Mouse (Mus musculus) 3134 (cell line): Measurements from ENCODE around the gene Minpp1.
A peak's percentile ranks its signal among the peaks of the same experiment; 100 is the strongest.
"Not testable (repeated sequence)": the region's sequence is repeated elsewhere in the genome, so short reads cannot be mapped to it uniquely, and the experiment has no call there.

ENCODE experiments used
- DNase-seq: peaks from one replicate; pipeline ENCODE4 v3.0.0-alpha.2; 2011; ENCODE audit warnings: low spot score; ENCODE audit not compliant: insufficient read length; ENCODE audit errors: extremely low read depth

Gene Minpp1

DNA sequence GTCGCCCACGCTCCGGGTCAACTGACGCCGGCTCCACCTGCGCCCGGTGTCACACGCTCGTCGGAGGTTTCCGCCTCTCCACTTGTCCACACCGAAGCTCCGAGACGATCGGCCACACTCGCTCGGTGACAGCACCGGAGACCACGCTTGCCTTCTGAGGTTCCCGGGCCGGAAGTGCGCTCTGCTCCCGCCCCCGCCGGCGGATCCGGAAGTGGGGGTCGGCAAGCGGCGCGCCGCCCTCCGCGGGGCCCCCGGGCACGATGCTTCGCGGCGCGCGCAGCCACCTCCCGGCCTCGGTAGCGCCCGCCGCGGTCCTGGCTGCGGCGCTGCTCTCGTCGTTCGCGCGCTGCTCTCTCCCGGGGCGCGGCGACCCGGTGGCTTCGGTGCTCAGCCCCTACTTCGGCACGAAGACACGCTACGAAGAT lies at the start of gene Minpp1:
Minpp1 (plus strand) TSS at position 89 of the 425 bp plus-strand sequence.
- peak; percentile 84 for DNase-seq

DNA sequence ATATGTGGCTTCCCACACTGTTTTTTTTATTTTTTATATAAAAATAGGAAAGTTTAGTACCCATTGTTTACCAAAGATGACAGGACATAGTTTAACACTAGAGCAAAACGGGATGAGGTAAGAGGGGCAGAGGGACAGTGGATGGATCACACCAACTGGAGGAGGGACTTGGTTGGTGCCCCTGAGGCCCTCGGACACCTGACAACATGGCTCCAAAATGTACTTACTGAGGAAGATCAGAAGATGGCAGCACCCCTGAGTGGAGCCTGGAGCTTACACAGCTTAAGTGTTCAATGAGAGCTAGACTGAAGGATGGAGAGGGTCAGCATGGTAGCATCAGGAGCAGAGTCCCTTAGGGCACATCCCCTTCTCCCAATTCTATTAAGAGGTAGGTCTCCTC lies 46.2 kb upstream of the Minpp1 start:
- DNase-seq = no peak

DNA sequence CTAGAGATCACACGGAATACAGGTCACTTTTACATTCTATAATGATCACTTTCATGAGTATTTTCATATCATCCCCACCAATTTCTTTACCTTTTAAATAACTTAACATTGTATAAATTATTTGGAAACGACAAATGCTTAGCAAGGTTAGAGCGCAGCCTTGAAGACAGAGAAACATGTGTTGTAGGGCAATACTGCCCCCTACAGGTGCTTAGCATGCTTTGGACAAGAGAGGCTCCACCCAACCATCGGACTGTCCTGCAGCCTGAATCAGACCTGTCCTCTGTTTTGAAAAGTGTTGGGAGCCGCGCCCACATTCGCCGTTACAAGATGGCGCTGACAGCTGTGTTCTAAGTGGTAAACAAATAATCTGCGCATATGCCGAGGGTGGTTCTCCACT lies 44.0 kb upstream of the Minpp1 start:
- DNase-seq = no peak

DNA sequence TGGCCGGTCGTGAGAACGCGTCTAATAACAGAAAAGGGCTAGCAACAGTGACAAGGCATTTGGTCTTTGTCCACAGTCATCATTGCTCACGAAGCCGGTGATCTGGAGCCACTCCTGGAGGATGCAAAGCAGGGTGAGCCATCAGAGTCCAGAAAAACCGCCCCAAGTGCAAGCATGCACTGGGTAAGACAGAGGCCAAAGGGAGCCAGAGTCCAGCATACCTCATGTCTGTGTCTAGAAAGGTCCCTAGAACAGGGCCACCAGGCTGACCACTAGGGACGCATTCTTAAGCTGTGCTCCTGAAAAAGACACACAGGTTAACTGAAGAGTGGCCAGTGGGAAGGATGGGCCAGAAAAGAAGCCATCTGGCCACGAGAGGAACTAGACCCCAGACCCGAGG lies 36.6 kb upstream of the Minpp1 start:
- no peak for DNase-seq

DNA sequence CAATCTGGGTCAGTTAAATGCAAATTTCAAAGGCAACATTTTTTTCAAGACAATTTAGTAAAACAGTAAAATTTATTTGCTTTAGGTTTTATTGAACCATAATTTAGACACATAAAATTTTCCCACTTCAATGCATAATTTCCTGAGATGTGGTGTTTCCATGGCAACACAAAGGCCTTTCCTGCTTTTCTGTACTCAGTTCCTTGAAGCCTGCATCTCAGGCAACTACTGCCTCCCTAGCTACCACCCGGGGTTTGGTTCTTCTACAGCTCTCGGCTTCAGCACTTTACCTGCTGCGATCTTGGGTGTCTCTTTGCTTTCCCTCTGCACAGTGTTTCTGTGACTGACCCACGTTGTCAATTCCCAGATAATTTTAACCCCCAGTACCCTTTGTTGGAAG lies 33.3 kb upstream of the Minpp1 start:
- no peak for DNase-seq

DNA sequence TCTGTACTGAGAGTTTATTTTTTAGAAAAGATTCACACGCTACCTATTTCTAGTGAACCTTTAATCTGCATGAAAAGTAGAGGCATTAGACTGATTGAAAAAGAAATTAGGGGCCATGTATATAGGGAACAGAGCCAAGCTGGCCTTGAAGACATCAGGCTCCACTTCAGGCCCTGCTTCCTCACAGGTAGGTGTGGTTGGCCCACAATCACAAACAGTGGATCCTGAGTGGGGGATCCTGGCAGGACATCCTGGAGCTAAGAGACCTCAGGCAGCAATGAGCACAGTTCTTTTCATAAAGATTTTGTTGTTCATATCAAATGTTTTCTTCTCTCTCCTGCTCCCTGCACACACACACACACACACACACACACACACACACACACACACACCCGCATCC lies 28.8 kb upstream of the Minpp1 start:
- no peak for DNase-seq

DNA sequence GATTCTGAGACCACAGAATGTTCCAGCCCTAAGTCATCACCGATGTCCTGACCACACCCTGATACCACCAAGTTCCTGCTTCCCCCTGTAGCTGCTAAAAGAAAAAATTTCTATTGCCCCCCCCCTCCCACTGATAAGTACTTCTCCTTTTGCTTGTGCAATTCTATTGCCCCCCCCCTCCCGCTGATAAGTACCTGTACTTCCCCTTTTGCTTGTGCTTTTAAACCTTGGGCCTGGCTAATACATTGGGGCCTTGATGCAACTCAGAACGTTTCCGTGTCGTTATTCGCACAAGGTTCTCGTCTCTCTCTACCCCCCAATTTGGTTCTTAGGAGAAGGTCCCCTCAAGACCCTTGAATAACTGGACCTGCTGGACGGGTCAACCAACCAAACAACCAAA lies 27.9 kb upstream of the Minpp1 start:
- DNase-seq = not testable (repeated sequence)

DNA sequence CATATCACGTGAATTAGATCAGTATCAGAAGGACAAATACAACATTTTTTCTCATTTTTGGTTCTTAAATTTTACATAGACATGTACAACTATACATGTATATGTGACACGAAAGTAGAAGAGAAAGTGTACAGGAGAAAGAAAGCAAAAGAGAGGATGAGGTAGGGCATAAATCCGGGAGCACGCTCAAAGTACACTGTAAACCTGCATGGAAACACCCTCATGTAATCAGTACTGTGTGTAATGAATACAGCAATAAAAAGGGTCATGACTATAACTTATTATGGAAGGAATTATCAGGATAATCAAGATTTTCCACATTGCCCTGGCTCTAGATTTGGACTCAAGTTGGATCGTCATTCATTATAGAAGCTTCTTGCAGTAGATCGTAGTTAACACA lies 22.5 kb upstream of the Minpp1 start:
- DNase-seq = no peak

DNA sequence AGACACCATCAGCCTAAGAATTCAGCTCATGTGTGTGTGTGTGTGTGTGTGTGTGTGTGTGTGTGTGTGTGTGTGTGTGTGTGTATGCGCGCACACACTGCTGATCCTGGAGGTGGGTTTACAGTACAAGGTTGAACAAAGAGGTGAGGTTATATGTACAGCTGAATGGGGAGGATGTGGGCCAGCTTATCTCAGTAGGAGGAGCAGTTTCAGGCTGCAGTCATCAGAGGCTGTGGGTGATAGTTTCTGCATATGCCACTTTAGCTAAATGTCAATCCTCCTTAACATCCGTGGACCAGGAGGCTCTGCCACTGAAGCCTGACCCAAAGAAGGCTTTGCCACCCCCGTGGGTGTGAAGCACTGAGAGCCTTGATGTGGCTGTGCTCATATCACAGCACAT lies 20.3 kb upstream of the Minpp1 start:
- no peak for DNase-seq

DNA sequence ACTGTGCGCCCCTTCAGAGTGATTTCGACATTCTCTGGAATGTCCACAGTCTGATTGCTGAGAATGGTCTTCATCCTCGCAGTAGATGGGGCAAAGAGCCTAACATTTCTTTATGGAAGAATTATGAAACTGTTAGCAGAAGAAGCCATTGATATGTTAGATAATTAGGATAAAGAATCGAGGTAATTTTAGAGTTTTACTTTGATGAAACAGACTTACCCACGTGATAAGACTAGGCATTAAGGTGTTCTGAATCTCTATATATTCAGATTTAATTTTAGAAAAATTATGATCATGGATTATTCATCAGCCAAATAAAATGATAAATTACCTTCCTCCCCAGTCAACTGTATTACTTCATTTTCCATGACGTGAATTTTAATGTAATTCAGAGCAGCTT lies 19.1 kb upstream of the Minpp1 start, which contains the start of gene Rpl9-ps6:
Rpl9-ps6 (minus strand) TSS at position 101 of the 400 bp plus-strand sequence.
- no peak for DNase-seq

DNA sequence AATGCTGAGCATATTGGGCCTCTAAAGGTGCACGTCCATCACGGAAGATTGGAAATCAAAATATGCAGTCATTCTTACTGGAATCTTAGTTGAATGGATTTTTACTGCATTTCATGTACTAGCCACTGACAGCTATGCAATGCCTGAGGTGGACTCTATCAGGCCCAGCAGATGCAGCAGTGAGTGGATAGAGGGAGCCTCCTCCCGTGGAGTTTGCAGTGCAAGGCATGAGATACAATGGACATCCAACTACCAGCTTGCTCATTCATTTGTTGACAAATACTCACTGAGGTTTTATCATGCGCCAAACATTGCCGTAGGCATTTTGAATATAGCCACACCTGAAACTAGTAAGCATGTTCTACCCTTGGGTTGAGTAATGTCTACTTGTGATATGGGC lies 18.2 kb upstream of the Minpp1 start:
- DNase-seq = no peak

DNA sequence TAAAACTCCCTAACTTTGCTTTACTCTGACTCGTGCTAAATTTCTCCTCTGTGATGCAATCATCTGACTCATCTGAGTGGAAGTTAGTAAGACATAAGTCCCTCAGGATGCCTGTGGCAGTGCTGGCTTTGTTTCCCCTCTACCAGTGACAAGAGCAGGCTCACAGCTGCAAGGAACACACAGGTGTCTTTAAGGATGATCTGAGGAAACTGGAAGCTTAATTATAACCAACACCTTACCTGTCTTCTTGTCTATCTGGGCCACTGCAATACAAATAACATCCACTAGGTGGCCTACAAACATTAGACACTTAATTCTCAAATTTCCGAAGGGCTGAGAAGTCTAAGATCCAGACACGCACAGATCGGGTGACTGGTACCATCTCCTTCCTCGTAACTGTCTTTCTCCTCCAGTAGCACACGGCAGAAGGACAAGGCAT lies 15.5 kb upstream of the Minpp1 start:
- peak; percentile 74 for DNase-seq

DNA sequence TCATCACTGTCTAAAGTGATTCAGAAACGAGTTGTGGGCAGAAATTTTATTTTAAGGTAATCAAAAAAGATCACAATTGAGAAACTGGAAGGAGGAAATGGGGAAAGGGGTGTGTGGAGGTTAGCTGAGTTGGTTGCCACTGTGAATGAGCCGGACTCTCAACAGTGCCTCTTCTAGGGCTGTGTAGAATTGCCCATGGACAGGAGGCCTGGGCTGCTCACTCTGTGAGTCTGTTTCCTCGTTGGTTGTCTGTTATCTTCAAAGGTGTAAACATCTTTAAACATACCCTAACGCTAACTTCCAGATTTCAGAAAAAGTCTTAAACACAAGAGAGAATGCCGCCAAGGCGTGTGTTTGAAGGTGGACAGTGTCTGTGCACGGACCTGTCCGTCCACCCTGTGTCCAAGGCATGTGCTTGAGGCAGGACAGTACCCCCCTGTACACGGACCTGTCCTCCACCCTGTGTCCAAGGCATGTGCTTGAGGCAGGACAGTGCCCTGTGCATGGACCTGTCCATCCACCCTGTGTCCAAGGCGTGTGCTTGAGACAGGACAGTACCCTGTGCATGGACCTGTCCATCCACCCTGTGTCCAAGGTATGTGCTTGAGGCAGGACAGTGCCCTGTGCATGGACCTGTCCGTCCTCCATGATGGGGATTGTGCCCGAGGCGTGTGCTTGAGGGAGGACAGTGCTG lies 14.9 kb upstream of the Minpp1 start:
- DNase-seq = no peak

DNA sequence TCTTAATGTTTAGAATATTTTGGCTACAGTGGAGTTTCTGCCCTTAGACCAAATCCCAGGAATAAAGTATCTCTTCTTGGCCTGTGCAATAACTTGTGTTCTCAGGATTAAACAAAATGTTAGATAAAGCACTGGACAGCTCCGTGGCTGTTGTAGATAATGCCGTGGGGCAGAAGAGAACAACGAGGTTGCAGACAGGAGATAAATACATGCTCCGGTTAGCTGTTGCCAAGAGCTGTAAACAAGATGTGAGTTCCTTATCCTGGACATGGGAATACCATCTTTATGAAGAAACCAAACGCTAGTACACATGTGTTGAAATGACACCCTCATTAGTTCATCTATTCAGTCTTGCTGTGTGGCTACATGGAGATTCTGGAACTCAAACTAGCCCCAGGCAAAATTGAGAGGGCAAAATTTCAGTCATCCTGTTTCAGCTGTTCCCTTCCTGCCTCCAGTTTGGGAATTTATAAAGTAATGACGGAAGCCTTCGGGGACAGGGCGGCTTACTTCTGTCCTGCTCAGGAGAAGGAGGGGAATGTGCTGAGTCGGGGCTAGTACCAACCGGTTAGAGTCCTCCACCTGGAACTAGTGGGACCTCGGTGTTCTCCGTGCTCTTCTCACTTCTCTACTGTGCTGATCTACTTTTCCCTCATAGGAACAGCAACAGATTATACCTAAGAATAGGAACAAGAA lies 9.4 kb upstream of the Minpp1 start:
- DNase-seq = no peak

DNA sequence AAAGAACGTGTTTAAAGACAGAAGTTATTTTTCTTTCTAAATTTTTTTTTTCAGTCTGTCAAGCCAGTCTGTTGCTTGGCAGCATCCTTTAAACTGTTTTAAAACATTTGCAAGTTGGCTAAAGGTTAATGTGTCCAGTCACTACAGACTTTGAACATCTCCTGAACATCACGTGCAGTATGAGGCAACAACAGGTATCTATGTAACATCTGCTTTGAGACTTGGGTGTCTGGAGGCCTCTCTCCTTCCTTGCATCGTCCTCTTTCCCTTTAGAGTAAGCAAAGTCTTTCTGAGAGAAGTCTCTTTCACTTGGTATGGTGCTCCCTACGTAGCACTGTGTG lies 8.9 kb upstream of the Minpp1 start:
- no peak for DNase-seq

DNA sequence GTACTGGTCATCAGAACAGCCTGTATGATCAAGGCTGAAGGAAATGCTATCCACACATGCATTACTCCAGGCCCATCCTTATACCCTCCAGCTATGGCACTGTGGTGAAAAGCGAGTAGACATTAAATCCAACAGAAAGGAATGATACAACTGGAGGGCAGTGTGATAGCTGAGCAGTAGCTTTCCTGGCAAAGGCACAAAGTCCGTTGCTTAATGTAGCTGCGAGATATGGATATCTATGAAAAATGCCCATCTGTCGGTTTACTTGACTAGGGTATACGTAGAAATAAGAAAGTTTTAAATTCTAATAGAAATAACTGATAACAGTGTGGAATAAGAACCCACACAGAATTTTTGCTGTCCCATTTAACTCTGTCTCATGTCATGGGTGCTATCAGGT lies 5.3 kb upstream of the Minpp1 start:
- no peak for DNase-seq

DNA sequence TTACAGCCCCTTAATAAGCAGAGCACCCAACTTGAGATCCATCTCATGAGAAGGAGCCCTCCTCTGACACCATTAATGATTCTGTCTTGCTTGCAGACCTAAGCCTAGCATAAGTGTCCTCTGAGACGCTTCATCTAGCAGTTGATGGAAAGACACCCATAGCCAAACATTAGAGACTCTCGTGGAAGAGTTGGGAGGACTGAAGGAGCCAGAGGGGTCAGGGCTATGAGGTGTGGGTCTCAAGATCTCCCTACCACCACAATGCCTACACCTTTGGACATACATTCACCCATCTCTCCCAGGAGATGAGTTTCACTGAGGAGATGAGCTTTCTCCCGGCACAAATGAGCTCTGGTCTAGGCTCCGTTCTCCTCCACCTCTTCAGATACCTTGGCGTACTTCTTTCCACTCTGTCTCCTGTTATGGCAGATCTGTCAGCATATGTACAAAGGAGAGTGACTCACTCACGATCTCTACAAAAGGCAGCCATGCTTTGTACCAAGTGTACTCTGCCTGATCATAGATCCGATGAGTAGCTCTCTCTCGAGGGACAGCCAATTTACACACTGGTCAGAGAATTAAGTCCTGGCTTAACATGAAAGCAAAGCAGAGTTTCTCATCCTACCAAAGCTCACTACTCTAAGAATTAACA lies 4.7 kb upstream of the Minpp1 start:
- DNase-seq = no peak

DNA sequence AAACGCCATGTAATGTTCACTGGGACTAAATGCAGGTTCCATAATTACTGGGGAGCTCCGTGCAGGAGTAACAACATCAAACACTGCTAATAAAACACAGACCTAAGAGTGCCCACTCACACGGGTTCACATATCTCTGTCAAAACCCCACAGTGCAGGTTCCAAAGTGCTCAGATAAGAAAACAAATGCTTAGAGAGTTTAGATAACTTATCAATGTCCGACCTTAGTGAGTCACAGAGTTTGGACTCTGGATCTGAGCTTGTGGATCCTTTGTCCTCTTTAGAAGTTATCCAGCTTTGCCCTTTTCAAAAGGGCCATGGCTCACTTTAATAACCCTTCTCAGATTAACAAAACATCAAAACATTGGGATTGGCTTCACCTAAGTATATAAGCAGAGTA lies 4.1 kb upstream of the Minpp1 start:
- no peak for DNase-seq

DNA sequence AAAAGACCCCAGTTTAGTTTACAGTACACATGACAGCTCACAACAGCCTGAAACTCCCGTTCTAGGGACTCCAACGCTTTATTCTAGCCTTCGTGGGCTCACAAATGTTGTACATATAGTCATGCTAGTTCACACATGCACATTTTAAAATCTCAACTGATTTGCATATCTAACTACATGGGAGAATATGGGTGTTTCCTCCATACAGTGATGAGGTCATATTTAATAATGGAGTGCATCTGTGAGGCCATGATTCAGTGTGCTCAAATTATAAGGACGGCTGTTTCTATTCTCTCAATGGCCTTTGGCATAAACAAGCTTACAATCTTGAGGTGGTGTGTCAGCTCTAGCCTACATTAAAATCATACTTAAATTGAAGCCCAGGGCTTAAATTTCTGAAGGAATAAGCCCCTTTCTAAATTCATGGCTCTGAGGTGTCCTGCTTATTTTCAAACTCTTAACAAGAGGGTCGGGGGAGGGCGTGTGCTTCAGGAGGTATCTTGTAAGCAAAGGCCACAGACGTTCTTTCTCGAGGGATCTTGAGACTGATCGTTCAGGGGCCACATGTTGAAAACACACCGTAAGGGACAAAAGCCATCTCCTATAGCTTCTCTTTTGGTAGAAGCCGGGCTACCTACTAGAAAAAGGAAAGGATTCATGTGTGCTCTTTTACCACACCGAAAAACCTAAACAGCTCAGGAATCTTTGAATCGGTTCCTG lies 468 bp upstream of the Minpp1 start:
- no peak for DNase-seq

DNA sequence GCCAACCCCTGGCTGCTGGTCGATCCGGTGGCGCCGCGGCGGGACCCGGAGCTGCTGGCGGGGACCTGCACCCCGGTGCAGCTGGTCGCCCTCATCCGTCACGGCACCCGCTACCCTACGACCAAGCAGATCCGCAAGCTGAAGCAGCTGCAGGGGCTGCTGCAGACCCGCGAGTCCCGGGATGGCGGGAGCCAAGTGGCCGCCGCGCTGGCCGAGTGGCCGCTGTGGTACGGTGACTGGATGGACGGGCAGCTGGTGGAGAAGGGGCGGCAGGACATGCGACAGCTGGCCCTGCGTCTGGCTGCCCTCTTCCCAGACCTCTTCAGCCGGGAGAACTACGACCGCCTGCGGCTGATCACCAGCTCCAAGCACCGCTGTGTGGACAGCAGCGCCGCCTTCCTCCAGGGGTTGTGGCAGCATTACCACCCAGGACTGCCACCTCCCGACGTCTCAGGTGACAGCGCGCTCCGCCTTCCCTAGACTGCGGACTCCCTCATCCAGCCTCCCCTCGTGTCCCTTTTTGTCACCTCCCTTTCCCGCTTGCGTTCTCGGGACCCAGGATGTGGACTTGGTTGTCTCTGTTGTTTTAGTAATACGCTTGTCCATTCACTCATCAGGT lies 646 bp downstream of the Minpp1 start:
- DNase-seq = peak; percentile 79
